Mouse (Mus musculus): ENCODE results near the gene Prr36.

- TF ChIP-seq EP300 (IDR thresholded peaks at IDR 0.05; ENCODE audit: low read depth) (no peak), CTCF (IDR thresholded peaks at IDR 0.05; ENCODE audit: low read depth) (no peak)
Measured at GRCm38 (mm10) chr8:4216791-4217621, at the start of gene Prr36.
